Mouse (Mus musculus) MEL (cell line): ENCODE data around the gene Susd3. TPM values are rescaled to one million over a fixed set of nuclear protein-coding genes. Genes with fewer than 3 reads are reported as not detected.

ENCODE experiments used
- DNase-seq: peaks from one replicate; pipeline ENCODE4 v3.0.0; 2011; ENCODE audit warnings: low read depth, low spot score
- H3K27ac ChIP-seq: 2 replicates; pipeline ENCODE4 v1.5.1; 2012; ENCODE audit warnings: low read depth, mild to moderate bottlenecking, control low read depth, low read length, moderate library complexity; ENCODE audit not compliant: control insufficient read depth
- H3K27me3 ChIP-seq, 2 experiments: fragments of 150-350 bp in 1 of 2; sonication (generic) in 1 of 2; 2 replicates each; pipeline ENCODE4 v1.6.1; 2012; ENCODE audit warnings: low read length in 2 of 2, mild to moderate bottlenecking in 2 of 2, improper control_type of control experiment in 1 of 2, moderate library complexity in 1 of 2; ENCODE audit not compliant: insufficient read depth in 2 of 2, control insufficient read depth in 1 of 2
- H3K36me3 ChIP-seq, 2 experiments: 2 replicates each; pipeline ENCODE4 v1.6.1; 2012 to 2014; ENCODE audit warnings: low read length in 2 of 2, improper control_type of control experiment in 1 of 2, inconsistent platforms in 1 of 2, mild to moderate bottlenecking in 1 of 2; ENCODE audit not compliant: insufficient read depth in 2 of 2, control insufficient read depth in 1 of 2
- H3K4me1 ChIP-seq, 2 experiments: fragments of 150-350 bp in 1 of 2; sonication (generic) in 1 of 2; 2 replicates each; pipeline ENCODE4 v1.6.1; 2012; ENCODE audit warnings: low read length in 2 of 2, improper control_type of control experiment in 1 of 2, mild to moderate bottlenecking in 1 of 2; ENCODE audit not compliant: insufficient read depth in 2 of 2, control insufficient read depth in 1 of 2
- H3K4me3 ChIP-seq, 2 experiments: fragments of 150-350 bp in 1 of 2; sonication (generic) in 1 of 2; 2 replicates each; pipeline ENCODE4 v1.5.1; 2012; ENCODE audit warnings: low read depth in 2 of 2, low read length in 2 of 2, mild to moderate bottlenecking in 2 of 2, moderate library complexity in 2 of 2, control low read depth in 1 of 2, improper control_type of control experiment in 1 of 2; ENCODE audit not compliant: control insufficient read depth in 1 of 2, insufficient read depth in 1 of 2
- H3K79me2 ChIP-seq: 2 replicates; pipeline ENCODE4 v1.6.1; 2012; ENCODE audit warnings: mild to moderate bottlenecking, low read length, moderate library complexity; ENCODE audit not compliant: control insufficient read depth, poor library complexity, insufficient read depth
- H3K9ac ChIP-seq: 2 replicates; pipeline ENCODE4 v1.6.1; 2012; ENCODE audit warnings: low read depth, mild to moderate bottlenecking, control low read depth, low read length, moderate library complexity; ENCODE audit not compliant: control insufficient read depth, poor library complexity, severe bottlenecking
- H3K9me3 ChIP-seq: fragments of 150-350 bp; sonication (generic); replicated peaks from 2 replicates; pipeline ENCODE4 v1.6.1; 2012; ENCODE audit warnings: mild to moderate bottlenecking, low read length, improper control_type of control experiment, moderate library complexity; ENCODE audit not compliant: insufficient read depth
- CHD1 ChIP-seq: IDR thresholded peaks from 2 replicates; pipeline ENCODE4 v1.6.1; 2012; ENCODE audit warnings: low read depth, mild to moderate bottlenecking, inconsistent platforms, low read length, improper control_type of control experiment
- E2F4 ChIP-seq: IDR thresholded peaks from 2 replicates; pipeline ENCODE4 v1.6.1; 2011; ENCODE audit warnings: low read depth, low read length, improper control_type of control experiment, borderline replicate concordance
- GABPA ChIP-seq: IDR thresholded peaks from 2 replicates; pipeline ENCODE4 v1.6.1; 2012; ENCODE audit warnings: low read depth, mild to moderate bottlenecking, inconsistent platforms, low read length, improper control_type of control experiment, moderate library complexity
- GATA1 ChIP-seq: IDR thresholded peaks from 2 replicates; pipeline ENCODE4 v1.6.1; 2011; ENCODE audit warnings: low read depth, low read length, improper control_type of control experiment
- HCFC1 ChIP-seq: IDR thresholded peaks from 2 replicates; pipeline ENCODE4 v1.6.1; 2012; ENCODE audit warnings: low read depth, mild to moderate bottlenecking, inconsistent platforms, low read length, improper control_type of control experiment, moderate library complexity
- KAT2A ChIP-seq: conservative IDR thresholded peaks from 2 replicates; pipeline ENCODE4 v1.6.1; 2012; ENCODE audit warnings: low read depth, low read length, improper control_type of control experiment, inconsistent platforms
- MAFK ChIP-seq: IDR thresholded peaks from 2 replicates; pipeline ENCODE4 v1.6.1; 2011; ENCODE audit warnings: low read depth, mild to moderate bottlenecking, low read length, improper control_type of control experiment, borderline replicate concordance
- NELFE ChIP-seq: IDR thresholded peaks from 2 replicates; pipeline ENCODE4 v1.6.1; 2011; ENCODE audit warnings: low read depth, low read length, improper control_type of control experiment
- POLR2A ChIP-seq, 2 experiments: IDR thresholded peaks; 2 replicates each; pipeline ENCODE4 v1.6.1; 2011 to 2012; ENCODE audit warnings: low read length in 2 of 2, mild to moderate bottlenecking in 2 of 2, control low read depth in 1 of 2, improper control_type of control experiment in 1 of 2, low read depth in 1 of 2, moderate library complexity in 1 of 2; ENCODE audit not compliant: control insufficient read depth in 1 of 2, insufficient read depth in 1 of 2, poor library complexity in 1 of 2
- POLR2AphosphoS5 ChIP-seq: IDR thresholded peaks from 2 replicates; pipeline ENCODE4 v1.6.1; 2012; ENCODE audit warnings: low read depth, borderline replicate concordance, mild to moderate bottlenecking, inconsistent platforms, low read length, moderate library complexity, mixed read lengths
- RAD21 ChIP-seq: IDR thresholded peaks from 2 replicates; pipeline ENCODE4 v1.6.1; 2011; ENCODE audit warnings: mild to moderate bottlenecking, low read depth, low read length, improper control_type of control experiment
- RCOR1 ChIP-seq: IDR thresholded peaks from 2 replicates; pipeline ENCODE4 v1.6.1; 2012; ENCODE audit warnings: low read depth, mild to moderate bottlenecking, inconsistent platforms, low read length, improper control_type of control experiment
- SIN3A ChIP-seq: IDR thresholded peaks from 2 replicates; pipeline ENCODE4 v1.6.1; 2012; ENCODE audit warnings: low read length, improper control_type of control experiment, inconsistent platforms
- TAL1 ChIP-seq: IDR thresholded peaks from 2 replicates; pipeline ENCODE4 v1.6.1; 2012; ENCODE audit warnings: mild to moderate bottlenecking, inconsistent platforms, low read length, moderate library complexity, mixed read lengths
- TCF12 ChIP-seq: IDR thresholded peaks from 2 replicates; pipeline ENCODE4 v1.6.1; 2014; ENCODE audit warnings: low read depth, mild to moderate bottlenecking, inconsistent platforms, low read length, improper control_type of control experiment, moderate library complexity
- UBTF ChIP-seq: IDR thresholded peaks from 2 replicates; pipeline ENCODE4 v1.6.1; 2012; ENCODE audit warnings: low read depth, mild to moderate bottlenecking, inconsistent platforms, low read length, improper control_type of control experiment, moderate library complexity, borderline replicate concordance; ENCODE audit not compliant: insufficient read depth
- USF2 ChIP-seq, 2 experiments: IDR thresholded peaks; 2 replicates each; pipeline ENCODE4 v1.6.1; 2011 to 2012; ENCODE audit warnings: improper control_type of control experiment in 2 of 2, low read length in 2 of 2, borderline replicate concordance in 1 of 2, inconsistent platforms in 1 of 2, low read depth in 1 of 2, mild to moderate bottlenecking in 1 of 2; ENCODE audit not compliant: insufficient read depth in 1 of 2
- ZC3H11A ChIP-seq: IDR thresholded peaks from 2 replicates; pipeline ENCODE4 v1.6.1; 2012; ENCODE audit warnings: low read depth, mild to moderate bottlenecking, inconsistent platforms, low read length, improper control_type of control experiment
- ZMIZ1 ChIP-seq: IDR thresholded peaks from 2 replicates; pipeline ENCODE4 v1.6.1; 2012; ENCODE audit warnings: low read depth, mild to moderate bottlenecking, inconsistent platforms, low read length, improper control_type of control experiment, moderate library complexity
- polyA plus RNA-seq, 2 experiments: library from polyadenylated mRNA; stranded (reverse) in 1 of 2; unstranded in 1 of 2; fragments of >175 nt in 1 of 2; fragments of >200 nt in 1 of 2; gene quantifications; 2 replicates each; pipeline versions ENCODE4 v1.2.1 to v1.2.4; 2012; ENCODE audit warnings: low replicate concordance in 2 of 2, low read depth in 1 of 2; ENCODE audit not compliant: insufficient read length in 2 of 2, insufficient read depth in 1 of 2, missing spikeins in 1 of 2
- total RNA-seq: library from RNA; depleted of rRNA; stranded (reverse); fragments of 300-350 nt; gene quantifications from 2 replicates; pipeline ENCODE4 v1.2.3, GENCODE M21; 2012

The Susd3 gene
- total and polyA plus RNA-seq, 3 experiments, result 10.8 to 16.2 TPM; not detected in 1

DNA sequence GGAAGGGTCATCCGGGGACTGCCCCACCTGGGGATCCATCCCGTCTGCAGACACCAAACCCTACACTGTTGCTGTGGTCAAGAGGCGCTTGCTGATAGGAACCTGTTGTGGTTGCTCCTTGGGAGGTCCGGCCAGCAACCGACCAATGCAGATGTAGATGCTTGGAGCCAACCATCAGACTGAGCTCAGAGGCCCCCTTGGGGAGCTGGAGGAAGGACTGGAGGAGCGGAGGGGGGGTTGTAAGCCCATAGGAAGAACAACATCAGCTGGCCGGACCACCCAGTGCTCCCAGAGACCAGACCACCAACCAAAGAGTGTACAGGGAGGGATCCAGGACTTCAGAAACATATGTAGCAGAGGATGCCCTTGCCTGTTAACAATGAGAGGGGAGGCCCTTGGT, 39.2 kb downstream of the Susd3 start:
- Histone ChIP-seq H3K27me3 (no peaks in the 10 kb centered on the region), H3K4me3 (no peak overlapping the region), H3K27ac (no peak overlapping the region), H3K9ac (no peak overlapping the region), H3K79me2 (no peaks in the 10 kb centered on the region), H3K9me3 (no peaks in the 10 kb centered on the region), H3K4me1 (no peaks in the 10 kb centered on the region; a peak in 2 of 4 replicates), H3K36me3 (no peaks in the 10 kb centered on the region)
- TF ChIP-seq POLR2A (IDR thresholded peaks at IDR 0.05; ENCODE audit: control insufficient read depth in 1 of 2, insufficient read depth in 1 of 2, low read depth in 1 of 2, low read length in 2 of 2, poor library complexity in 1 of 2) (no peak), ZC3H11A (no peak), HCFC1 (no peak), CHD1 (no peak), USF2 (IDR thresholded peaks at IDR 0.05; ENCODE audit: borderline replicate concordance in 1 of 2, insufficient read depth in 1 of 2, low read depth in 1 of 2, low read length in 2 of 2) (no peak), TAL1 (no peak), GATA1 (no peak), SIN3A (no peak), RCOR1 (no peak), E2F4 (no peak), POLR2AphosphoS5 (no peak), MAFK (no peak), UBTF (no peak), NELFE (no peak)
- no peak for DNase-seq

DNA sequence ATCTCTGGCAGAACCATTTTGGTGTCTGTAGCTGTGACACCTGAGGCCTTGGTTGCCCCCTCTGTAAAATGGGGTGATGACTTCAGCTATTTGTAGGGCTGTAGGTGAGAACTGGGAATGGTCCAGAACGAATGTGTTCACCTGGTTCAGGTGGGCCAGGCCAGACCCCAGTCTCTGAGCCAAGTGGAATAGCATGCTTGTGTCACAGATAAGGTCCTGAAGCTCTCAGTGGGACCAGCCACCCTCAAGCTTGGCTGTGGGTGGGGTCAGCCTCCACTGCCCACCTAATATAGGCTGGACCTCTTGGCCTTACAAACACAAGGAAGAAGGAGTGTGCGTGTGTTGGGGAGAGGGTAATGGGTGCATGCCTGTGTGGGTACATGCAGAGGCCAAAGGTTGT, 42.2 kb downstream of the Susd3 start:
- no peaks in the 10 kb centered on the region for H3K36me3 ChIP-seq
- no peaks in the 10 kb centered on the region for H3K9me3 ChIP-seq
- no peak overlapping the region for H3K4me3 ChIP-seq
- no peaks in the 10 kb centered on the region; a peak in 1 of 4 replicates for H3K4me1 ChIP-seq
- H3K9ac ChIP-seq, result no peak overlapping the region
- TF ChIP-seq ZMIZ1 (no peak), TCF12 (no peak), USF2 (IDR thresholded peaks at IDR 0.05; ENCODE audit: borderline replicate concordance in 1 of 2, insufficient read depth in 1 of 2, low read depth in 1 of 2, low read length in 2 of 2) (no peak), RAD21 (no peak), KAT2A (no peak), GABPA (no peak)
- DNase-seq, result no peak
- H3K27ac ChIP-seq, result no peak overlapping the region
- no peaks in the 10 kb centered on the region for H3K79me2 ChIP-seq
- no peaks in the 10 kb centered on the region for H3K27me3 ChIP-seq
